Mouse (Mus musculus) regulatory T cell (primary cell): ENCODE measurements around the gene Mapk8ip3.

ENCODE experiments used
- in situ Hi-C: fragments of 300-600 bp; cut with MboI, MseI; formaldehyde crosslinking; loops from one replicate; pipeline ENCODE4 v1.15.1; 2025; ENCODE audit warnings: high pct_unique_total_duplicates

Mapk8ip3 gene

DNA sequence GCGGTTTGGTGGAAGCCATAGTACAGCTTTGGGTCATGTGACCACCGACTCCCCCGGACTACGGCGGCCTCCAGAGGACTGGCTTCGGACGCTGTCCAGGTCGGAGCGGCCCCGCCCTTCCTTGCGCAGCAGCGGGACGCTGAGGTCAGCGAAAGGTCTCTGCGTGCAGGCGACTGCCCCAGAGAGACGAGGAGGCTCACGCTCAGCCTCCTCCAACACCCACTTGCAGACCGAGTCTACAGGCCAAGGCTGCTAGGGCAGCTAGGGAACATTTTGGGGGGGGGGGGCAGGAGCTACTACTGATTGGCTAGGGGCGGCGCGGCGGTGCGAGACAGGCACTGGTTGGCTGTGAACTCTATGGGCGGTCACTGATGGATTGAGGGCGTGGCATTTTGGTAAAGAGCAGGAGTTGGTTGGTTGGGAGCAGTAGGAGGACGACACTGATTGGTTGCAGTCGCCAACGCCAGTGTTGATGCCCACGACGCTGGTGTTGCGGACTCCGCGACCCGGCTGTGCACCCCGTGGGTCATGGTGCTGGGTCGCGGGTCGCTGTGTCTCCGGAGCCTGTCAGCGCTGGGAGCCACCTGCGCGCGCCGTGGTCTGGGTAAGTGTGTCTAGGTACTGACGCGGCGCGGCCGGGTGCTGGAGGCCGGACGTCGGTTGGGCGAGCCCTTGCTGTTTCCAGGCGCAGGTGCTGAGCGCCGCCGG, 86.6 kb downstream of the Mapk8ip3 start, which contains the start of gene Fahd1:
Fahd1 (minus strand) TSS at position 300 of the 708 bp plus-strand sequence.
- in situ Hi-C loops, result loop anchor here (5.0 kb wide), 1 partner anchor 42 kb away; no protein-coding TSS in a partner anchor

DNA sequence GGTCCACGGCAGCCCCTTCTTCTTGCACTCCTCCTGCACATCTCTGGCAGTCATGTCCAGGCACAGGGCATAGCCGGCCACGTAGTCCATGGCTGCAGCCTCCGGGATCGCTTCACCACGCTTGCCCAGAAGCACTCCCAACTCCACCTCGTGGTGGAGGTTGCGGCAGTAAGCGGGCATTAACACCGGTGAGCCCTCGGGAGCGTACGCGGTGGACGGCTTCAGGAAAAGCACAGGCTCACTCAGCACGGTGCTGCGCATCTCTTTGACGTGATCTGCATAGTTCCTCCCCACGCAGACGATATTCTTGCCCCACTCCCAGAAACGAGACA, 87.1 kb downstream of the Mapk8ip3 start:
- in situ Hi-C loops, result loop anchor here (5.0 kb wide), 1 partner anchor 43 kb away; no protein-coding TSS in a partner anchor

DNA sequence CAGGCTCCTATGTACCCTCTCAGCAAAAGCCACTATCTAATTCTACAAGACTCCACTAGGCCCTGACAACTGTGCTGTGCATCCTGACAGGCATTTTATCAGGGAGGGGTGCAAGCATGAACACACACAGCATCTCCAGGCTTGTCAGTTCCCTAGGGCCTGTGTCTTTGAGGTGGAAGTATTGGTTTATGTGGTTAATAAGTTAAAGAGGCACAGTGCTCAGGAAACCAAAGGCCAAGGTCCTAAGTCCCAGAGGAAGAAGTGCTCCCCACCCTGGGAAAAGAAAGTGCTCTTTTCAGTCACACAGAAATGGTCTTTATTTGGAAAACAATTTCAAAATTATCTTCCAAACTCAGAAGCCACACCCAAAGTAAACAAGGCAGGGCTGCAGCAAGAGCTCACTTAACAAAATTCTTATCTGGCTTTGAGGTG, 88.2 kb downstream of the Mapk8ip3 start:
- in situ Hi-C loops, result no loop called here

DNA sequence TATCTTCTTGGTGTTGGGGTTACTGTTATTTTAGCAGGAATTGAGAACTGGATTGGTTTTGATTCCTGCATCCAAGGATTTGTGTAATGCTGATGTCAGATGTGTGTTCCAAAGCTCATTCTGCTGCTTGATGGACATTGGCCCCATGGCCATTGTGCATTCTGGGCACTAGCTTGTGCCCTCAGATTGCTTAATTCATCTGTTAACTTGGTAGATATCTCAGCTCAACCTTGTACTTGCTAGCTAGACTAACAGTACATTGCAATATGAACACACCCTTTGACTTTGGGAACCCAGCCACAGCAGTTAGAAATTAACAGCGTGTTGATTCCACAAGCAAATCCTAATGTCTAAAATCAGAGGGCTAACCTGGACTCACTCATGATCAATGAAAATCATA, 89.4 kb downstream of the Mapk8ip3 start:
- in situ Hi-C loops, result no loop called here

DNA sequence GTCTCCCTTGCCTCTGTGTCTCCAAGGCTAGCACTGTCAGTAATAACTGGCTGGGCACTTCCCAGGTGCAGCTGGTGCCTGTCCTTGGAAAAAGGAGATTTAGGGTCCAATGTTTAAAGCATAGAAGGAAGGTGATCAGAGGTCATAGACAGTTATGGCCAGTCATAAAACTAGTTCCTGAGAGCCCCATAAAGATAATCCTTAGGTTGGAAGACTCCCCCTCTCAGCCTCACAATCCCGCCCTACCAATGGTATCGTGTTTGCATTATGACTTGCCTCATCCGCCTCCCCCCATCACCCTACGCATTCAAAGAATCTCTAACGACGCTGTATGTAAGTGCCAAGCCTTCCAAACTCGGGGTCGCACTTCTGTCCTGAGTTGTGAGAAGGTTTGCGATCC, 92.3 kb downstream of the Mapk8ip3 start:
- in situ Hi-C loops, result no loop called here

DNA sequence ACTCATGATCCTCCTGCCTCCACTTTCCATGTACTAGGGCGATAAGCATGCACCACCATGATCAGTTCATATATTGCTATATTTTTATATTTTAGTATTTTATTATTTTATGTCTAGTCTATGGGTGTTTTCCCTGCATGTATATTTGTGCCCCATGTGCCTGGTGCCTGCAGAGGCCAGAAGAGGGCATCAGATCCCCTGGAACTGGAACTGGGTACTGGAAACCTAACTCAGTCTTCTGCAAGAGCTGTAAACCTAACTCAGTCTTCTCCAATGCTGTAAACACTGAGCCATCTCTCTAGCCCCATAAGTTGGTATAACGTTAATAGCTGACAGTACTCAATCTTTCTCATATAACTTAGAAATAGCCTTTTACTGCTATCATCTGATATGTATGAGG, 94.1 kb downstream of the Mapk8ip3 start:
- in situ Hi-C loops, result no loop called here
